Mouse (Mus musculus) ES-Bruce4 (cell line): ENCODE measurements around the gene Alkbh7.

Experiments
- CTCF ChIP-seq: IDR thresholded peaks from one replicate; pipeline ENCODE4 v1.8.1; 2011; ENCODE audit warnings: low read depth, low read length
- POLR2A ChIP-seq: IDR thresholded peaks from one replicate; pipeline ENCODE4 v1.8.1; 2011; ENCODE audit warnings: low read length; ENCODE audit not compliant: insufficient read depth

- TF ChIP-seq CTCF (no peak), POLR2A (no peak)
Observed at GRCm38 (mm10) chr17:56957763-56958429, 39.2 kb upstream of the Alkbh7 start.
